Mouse (Mus musculus) Muller cell, postnatal 12 days (primary cell): ENCODE data around the gene Syp.

Experiments
- DNase-seq: peaks from one replicate; pipeline ENCODE4 v3.0.0-alpha.2; 2015; ENCODE audit errors: inconsistent ontology term

Syp gene

GRCm38 (mm10) chrX:7638401-7639091, at the start of gene Syp:
Syp (plus strand) TSS chrX:7638471.
- peak; percentile 65 for DNase-seq

GRCm38 (mm10) chrX:7595371-7595770, 42.9 kb upstream of the Syp start:
- DNase-seq, result no peak

- no peak for DNase-seq
Observed at GRCm38 (mm10) chrX:7604004-7604403, 34.3 kb upstream of the Syp start.

- peak; percentile 76 for DNase-seq
Observed at GRCm38 (mm10) chrX:7604879-7605574, 33.2 kb upstream of the Syp start, which contains the start of gene Ccdc22. Ccdc22 (minus strand) TSS chrX:7605517.

GRCm38 (mm10) chrX:7605575-7605941, 32.7 kb upstream of the Syp start:
- no peak for DNase-seq

GRCm38 (mm10) chrX:7606783-7607182, 31.5 kb upstream of the Syp start, which contains the start of gene Cacna1f:
Cacna1f (plus strand) TSS chrX:7607083.
- no peak for DNase-seq

- DNase-seq, result no peak
Observed at GRCm38 (mm10) chrX:7610035-7610434, 28.2 kb upstream of the Syp start.

GRCm38 (mm10) chrX:7610536-7611258, 27.6 kb upstream of the Syp start:
- no peak for DNase-seq

GRCm38 (mm10) chrX:7617889-7618551, 20.3 kb upstream of the Syp start:
- no peak for DNase-seq

GRCm38 (mm10) chrX:7632560-7632959, 5.7 kb upstream of the Syp start:
- no peak for DNase-seq

GRCm38 (mm10) chrX:7635101-7635500, 3.2 kb upstream of the Syp start:
- DNase-seq, result no peak

- no peak for DNase-seq
Observed at GRCm38 (mm10) chrX:7639536-7640325, 1.5 kb downstream of the Syp start.

GRCm38 (mm10) chrX:7640785-7641184, 2.5 kb downstream of the Syp start:
- DNase-seq, result no peak

- peak; percentile 33 for DNase-seq
Observed at GRCm38 (mm10) chrX:7645349-7645748, 7.1 kb downstream of the Syp start.

- DNase-seq, result peak; percentile 93
Observed at GRCm38 (mm10) chrX:7648671-7649304, 10.5 kb downstream of the Syp start.

- peak; percentile 42 for DNase-seq
Observed at GRCm38 (mm10) chrX:7657221-7657639, 19.0 kb downstream of the Syp start, which contains the start of gene Prickle3. Prickle3 (plus strand) TSS chrX:7657260.

GRCm38 (mm10) chrX:7658031-7658784, 19.9 kb downstream of the Syp start:
- no peak for DNase-seq

- DNase-seq, result no peak
Observed at GRCm38 (mm10) chrX:7658785-7659589, 20.7 kb downstream of the Syp start.

- no peak for DNase-seq
Observed at GRCm38 (mm10) chrX:7661086-7661485, 22.8 kb downstream of the Syp start.
